Mouse (Mus musculus) right cerebral cortex, adult 2 months (tissue): ENCODE data around the gene Loxl4.

Source experiments
- DNase-seq, 2 experiments: peaks; one replicate each; pipeline ENCODE4 v3.0.0; 2021 to 2022; ENCODE audit warnings: low spot score in 2 of 2

Loxl4 gene

DNA sequence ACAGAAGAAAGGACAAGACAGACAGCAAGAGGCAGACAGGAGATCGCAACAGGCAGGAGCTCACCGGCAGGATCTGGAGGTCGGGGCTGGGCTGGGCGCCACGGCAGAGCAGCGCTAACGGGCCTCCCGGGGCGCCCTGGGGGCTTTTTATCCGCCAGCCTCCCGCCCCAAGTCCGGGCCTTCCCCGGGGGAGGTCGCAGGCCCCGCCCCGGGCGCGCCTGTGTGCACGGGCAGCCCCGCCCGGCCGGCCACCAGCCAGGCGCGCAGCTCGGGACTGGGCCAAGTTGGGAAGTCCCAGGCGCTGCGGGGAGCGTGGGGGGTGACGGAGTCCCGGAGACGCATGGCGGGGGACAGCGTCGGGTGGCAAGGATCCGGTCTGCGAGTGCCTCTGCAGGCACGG lies at the start of gene Loxl4:
Loxl4 (minus strand) TSS at position 160 of the 400 bp plus-strand sequence.
- no peak for DNase-seq

DNA sequence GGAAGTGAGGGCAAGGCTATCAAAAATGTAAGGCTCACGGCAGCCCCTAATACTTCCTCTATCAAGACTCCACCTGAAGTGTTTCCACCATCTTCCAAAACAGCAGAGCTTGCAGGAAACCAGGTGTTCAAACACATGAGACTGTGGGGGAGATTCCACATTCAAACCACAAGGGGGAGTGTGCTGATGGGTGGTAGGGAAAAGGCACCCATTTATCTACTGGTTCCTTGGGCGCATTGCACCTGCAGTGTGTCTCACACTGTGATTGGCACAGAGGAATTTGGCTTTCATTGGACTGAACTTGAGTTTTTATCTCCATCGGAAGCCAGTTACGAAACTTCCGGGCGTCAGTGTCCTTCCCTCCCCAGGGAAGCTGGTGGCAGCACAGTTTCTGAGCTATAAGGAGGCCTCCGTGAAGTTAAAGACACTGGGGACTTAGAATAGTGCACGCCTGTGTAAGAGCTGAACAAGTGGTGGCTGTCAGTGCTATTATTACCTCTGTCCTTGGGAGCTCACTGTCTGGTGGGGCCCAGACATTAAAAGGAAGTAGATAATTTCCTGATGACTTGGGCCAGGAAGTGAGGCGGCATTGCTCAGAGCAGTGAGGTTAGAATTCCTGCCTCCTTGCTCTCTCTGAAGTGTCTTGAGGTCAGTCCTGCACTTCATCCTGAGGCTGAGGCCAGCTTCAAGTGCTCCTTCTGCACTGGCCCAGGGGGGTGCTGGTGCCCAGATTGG lies 49.0 kb upstream of the Loxl4 start:
- DNase-seq: peak in 1 of 2 experiments; percentile 18

DNA sequence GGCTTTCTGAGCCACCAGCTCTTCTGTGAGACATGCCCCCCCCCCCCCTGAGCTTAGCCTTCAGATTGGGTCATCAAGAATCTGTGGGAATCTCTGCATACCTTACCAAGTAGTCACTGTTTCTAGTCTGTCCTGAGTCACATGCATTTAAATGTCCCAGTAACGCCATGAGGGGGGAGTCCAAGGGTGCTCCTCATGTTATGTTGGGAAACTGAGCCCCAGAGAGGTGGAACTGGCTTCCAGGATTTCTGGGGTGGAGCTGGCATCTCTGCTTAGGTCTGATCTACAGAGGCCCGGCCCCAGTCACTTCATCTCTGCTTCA lies 47.6 kb upstream of the Loxl4 start:
- DNase-seq: no peak

DNA sequence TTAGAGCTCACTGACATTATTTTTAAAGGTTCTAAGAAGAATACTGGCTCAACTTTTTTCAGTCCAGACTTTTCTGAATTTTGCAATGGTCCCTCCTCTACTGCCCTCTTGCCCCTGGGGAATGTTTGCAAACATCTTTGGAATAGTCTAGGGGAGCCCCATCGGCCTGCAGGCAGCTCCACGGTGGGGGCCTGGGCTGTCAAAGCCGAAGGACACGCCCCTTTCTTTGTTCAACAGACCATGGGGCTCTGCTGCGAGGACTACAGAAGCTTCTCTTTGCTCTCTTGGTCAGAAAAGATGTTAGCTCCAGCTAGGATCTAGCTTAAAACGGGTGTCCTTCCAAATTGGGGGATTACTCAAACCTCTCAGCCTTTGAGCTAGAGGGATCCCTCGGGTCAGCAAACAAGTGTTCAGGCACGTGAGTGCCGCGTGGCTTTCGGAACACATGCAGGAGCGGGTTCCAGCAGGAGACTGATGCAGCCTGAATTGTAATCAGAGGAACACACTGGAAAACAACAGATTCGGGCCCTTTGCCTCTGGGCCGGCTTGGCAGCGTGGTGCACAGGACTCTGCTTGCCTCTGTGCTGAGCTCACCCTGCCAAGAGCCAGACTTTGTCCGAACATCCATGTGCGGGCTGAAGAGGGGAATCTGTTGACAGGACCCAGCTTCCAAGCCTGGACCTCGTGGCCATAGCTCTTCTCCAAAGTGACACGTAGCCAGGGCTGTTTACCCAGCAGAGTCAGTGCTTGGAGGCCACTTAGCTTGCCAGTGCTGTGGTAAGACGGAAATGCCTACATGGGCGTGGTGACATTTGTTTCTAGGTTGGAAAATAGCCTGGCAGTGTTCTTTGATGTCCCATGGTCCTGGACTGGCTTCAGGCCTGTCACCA lies 47.0 kb upstream of the Loxl4 start:
- peak; percentile 41 to 71 for DNase-seq

DNA sequence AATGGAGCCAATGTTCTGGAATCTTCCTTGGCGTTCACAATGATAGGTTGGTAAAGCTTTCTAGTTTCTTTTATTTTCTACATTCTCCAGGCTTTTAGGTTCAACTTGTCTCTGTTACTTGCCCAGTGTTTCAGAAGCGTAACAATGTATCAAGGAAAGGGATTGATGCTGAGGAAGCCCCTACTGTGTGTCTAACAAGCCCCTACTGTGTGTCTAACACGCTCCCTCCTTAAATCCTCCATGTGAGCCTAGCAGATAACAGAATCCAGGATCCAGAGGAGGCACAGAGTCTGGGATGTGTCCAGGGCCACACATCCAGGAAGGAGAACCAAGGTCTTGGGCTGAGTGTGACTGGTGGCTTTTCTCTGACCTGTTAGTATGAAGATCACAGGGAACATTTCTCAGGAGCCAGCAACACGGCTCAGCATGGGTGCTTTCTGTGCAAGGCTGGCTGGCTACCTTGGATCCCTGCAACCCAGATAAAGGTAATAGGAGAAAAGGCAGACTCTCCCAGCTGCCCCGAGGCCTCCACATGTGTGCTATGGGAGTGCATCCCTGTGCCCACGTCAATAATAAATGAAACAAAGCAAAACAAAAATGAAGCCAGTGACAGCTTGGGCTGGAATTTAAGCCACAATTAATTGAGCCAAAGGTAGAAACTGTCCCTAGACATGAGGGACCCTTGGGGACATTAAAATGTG lies 46.0 kb upstream of the Loxl4 start:
- no peak for DNase-seq

DNA sequence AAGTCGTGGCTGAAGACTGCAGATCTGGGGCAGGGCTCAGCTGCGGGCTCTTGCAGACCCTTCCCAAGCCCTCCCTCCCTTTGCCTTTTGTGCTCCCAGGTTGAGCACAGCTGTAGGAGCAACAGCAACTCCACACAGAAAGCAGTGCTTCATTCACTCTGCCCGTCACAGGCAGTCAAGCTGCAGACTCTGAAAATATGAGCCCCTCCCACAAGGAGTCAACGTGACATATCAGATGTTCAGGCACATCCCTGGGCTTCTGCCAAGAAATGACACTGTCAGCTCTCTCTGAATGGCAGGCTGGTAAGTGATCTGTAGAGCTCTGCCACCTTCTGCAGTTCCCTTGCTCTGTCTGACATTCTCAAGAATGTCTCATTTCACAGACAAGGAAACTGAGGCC lies 45.2 kb upstream of the Loxl4 start:
- no peak for DNase-seq

DNA sequence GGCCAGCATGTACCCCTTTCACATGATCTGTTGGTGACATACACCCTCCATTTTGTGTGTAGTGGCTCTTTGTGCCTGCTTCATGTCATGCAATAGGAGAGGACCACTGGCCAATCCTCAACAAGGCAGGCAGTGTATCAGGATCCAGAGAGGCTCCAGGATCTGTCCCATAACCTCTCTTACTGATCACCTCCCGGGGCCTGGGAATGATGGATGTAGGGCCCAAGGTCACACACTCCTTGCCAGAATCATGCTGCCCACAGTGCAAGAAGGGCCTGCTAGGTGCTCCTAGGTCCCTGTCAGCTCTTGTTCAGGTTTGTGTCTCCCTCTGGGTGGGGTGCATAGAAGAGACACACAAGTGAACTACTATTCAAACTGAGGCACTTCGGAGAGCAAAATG lies 44.7 kb upstream of the Loxl4 start:
- DNase-seq: no peak

DNA sequence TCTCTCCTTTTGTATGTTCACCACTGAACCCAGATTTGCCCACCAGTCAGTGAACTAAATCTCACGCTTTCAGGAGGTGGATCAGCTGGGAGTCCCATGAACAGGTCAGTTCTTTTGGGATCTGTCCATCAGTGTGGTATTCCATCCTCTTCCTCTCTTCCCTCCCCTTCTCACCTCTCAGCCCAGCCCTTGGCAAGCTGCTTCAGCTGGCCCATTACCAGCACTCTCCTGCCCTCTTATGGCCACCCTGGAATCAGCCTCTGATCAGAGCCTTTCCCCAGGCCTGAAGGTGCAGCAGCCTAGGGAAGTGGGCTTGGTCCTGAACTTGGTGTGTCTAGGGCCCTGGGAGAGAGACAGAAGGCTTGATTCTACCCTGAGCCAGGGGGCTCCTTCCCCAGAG lies 42.4 kb upstream of the Loxl4 start:
- DNase-seq: peak; percentile 64 to 75

DNA sequence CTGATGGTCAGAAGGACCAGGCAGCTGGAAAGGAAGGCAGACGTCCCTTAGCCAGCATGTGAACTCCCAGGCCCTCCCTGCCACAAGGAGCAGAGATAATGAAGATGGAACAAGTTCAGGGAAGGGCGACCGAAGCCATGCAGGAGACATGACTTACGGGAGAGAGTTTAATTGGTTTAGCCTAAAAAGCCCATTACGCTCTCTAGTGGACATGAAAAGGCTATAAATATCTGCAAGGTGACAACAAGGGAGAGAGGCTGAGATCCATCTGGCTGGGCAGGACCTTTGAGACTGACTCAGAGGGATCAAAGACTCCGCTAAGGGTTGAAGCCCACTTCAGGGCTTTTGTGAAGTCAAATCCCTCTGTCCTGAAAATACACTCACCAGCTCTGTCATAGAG lies 40.5 kb upstream of the Loxl4 start:
- no peak for DNase-seq

DNA sequence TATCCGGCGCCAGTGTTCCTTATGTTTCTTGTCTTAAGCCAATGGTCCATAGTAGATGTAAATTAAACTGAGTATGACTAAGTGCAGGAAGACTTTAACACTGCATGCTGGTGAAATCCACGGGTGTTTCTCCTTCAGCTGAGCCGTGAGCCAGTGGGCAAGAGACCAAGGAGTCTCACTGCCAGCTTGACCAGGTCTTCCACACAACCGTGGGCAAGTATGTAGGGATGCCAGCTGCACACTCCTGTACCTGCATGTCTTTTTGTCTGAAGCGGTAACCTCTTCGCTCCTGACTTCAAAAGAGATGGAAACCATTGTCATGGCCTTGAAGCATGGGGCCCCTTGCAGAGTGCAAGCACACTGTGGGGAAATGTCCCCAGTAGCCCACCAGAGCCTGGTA lies 39.8 kb upstream of the Loxl4 start:
- DNase-seq: no peak

DNA sequence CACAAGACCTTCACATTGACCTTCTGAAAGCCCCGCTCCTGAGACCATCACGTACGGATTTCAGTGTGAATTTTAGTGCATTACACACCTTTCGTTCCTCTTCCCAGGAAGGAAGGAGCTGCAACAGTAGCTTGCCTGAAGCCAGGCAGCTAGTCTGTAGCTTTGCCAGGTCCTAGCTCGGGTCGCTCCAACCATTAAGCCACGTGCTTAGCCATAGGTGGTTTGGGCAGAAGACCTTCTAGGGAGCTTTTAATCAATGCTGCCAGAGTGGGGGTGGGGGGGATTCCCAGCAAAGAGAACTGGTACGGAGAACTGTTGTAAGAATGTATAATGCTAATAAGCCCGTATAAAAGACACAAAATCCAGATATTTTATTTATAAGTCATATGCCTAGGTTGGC lies 27.6 kb upstream of the Loxl4 start:
- no peak for DNase-seq

DNA sequence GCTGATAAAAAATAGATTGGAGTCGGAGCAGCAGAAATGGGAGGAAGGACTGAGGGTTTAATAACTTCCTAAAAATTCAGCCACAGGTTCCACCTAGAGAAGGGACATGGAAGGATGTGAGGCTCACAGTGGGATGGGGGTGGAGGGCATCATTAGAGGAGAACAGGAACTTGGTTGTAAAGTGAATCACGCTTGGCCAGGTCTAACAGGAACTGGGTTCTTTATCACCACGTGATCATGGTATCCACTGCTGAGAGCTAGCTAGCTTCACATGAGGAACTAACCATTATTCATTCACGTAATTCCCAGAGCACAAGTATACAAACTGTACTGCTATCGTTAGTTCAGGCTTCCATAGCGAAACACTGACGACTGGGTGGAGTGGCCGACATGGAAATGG lies 26.9 kb upstream of the Loxl4 start:
- DNase-seq: no peak

DNA sequence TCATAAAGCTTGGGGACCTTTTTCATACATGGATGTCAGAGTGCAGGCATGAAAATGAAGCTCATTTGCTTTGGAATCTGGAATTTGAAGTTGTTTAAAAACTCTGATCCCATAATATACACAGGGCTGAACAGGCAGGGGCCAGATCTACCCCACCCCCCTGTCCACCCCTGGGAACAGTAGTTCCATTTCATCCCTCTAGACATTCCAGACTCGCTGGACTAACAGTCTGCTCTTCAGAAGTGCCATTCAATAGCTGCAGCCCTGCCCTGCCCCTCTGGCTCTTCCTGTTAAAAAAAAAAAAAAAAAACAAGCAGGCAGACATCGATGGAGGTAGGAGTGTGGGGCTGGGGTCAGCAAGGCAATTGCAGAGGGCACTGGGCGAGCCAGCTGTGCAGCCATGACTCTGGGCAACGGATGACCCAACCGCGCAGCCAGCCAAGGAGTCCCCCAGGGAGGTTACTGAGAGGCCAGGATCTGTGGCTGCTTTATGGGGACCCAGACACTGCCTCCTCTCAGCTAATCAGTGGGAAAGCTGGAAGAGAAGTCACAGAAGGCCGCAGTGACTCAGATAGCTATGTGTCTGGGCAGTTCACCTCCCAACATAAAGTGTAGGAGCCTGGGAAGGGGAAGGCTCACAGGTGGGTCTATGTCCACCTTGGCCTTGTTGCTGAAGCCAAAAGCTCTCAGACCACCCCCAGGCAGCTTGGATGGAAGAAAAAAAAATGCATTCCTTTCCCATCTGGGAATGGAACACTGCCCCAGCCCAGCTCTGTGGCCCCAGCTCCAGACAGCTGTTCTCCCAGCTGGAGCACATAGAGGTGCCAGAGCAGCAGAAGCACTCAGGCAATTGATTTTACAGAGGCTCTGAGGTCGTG lies 26.2 kb upstream of the Loxl4 start:
- DNase-seq: no peak

DNA sequence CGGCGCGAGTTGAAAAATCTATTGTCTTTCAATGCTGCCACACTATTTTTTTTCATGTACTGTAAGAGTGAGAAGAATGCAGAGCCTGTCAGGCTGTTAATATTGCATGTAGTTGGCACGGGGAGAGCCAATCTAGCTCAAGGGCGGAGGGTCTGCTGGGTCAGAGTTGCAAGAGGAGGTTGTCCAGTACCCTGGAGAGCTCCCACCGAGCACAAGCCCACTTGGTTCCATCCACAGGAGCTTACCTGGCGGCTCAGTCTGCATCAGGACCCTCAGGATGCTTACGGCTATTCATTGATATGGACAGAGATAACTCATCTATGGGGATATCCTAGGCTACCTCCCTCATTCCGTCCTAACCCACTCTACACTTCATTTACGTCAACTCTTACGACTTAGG lies 24.0 kb upstream of the Loxl4 start:
- DNase-seq: no peak

DNA sequence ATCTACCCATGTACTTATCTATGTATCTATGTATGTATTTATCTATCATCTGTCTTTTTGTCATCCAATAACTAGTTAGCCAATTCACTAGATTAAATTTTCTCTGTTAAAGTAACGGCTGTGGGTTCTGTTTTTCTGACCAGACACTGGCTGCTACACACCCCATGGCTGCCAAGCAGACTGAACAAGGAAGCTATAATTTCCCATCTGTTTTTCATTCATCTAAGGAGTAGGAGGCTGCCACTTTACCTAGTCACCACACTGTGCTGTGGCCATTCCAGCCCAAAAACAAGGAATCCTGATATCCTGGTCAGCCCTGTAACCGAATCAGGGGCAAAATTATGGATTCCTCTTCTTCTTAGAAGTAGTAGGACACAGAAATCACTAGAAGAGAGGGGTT lies 21.0 kb upstream of the Loxl4 start:
- DNase-seq: no peak

DNA sequence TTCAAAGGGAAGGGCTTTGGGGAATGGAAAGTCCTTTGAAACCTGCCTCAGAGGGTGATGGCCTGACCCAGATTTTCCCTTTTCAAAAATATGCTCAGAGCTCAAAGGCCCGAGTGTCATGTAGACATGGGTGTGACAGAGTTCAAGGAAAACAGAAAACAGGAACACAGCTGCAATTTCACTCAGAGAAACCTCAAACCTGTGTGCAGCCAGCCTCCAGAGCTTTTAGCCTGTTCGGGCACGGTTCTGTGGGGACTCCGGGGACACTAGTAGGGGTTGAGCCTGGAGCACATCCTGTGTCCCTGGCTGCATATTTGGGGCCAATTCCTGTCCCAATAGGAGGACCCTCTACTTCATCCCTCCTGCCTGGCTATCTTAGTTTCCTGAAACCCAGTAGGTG lies 19.7 kb upstream of the Loxl4 start:
- DNase-seq: no peak

DNA sequence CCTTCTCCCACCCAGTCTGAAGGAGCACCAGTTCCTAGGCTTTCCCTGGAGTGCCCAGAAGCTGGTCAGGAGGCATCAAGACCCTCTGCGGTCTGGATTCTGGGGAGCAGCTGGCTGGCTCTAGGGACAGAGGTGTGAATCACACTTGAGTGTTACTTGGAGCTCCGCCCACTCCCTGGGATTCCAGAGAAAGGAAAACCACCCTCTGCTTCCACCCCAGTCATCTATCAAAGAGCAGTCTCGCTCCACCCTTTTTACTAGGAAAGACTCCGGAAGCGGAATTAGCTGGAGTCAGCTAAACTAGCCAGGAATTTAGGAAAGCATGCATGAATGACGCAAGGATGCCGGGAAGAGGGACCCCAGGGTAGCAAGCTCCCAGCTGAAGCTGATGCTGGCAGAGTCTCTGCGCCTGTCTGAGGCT lies 18.9 kb upstream of the Loxl4 start:
- DNase-seq: peak in 1 of 2 experiments; percentile 33

DNA sequence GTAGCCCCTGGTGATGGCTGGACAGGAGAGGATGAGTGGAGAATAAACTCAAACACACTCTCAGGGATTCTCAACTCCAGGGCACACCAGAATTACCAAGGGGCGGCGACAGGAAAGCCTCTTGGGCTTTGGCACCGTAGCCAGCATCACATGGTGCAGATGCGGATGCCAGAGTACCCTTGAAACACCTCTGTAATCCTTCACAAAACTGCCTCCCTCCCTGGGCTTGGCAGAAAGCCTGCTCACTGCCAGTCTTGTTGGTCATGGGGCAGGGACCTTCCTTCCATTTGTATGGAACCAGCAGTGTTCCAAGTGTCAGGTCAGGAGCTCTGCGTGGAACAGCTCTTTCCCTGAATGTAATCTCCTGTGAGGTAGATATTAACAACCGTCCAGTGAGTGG lies 15.5 kb upstream of the Loxl4 start:
- DNase-seq: no peak

DNA sequence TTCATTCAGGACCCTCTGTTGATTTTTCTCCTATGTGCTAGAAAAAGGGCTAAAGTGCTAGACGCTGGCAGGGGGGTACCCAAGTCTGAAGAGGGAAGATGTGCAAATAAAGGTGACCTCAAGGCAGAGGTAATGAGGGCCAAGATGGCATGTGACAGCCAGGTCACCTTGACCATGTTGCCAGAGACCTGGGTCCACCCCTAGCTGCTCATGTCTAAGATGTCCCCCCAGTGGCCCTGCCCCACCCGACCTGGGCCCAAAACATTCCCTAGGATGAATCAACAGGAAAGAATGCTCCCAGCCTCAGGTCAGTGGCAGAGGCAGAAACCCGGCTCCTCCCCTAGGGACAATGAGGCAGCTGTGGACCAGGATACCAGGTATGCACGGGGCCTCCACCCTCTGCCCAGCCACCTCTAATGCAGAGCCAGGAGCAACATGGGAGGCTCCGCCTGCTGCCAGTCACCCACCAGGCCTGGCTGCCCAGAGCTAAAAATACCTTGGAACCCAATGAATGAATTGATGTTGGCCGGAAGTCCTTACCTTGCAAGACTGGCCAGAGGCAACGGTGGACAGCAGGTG lies 1.1 kb upstream of the Loxl4 start:
- DNase-seq: no peak

DNA sequence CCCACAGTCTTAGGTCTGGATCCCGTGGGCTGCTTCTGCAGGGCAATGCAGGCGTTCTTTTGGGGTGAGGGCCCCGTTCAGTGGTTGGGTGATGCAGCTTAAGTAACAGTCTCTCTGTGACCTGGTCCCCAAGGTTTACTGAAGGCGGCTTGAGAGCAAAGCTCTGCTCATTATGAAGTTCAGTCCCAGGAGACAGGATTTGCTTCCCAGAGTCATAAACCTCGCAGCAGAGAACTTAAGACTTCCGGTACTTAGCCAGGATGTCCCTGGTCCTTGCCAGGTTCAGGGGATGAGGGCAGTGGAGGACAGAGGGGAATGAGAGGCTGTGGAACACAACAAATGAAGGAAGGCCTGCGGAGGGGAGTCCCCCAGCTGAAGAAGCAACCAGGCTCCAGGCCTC lies 503 bp upstream of the Loxl4 start:
- no peak for DNase-seq

DNA sequence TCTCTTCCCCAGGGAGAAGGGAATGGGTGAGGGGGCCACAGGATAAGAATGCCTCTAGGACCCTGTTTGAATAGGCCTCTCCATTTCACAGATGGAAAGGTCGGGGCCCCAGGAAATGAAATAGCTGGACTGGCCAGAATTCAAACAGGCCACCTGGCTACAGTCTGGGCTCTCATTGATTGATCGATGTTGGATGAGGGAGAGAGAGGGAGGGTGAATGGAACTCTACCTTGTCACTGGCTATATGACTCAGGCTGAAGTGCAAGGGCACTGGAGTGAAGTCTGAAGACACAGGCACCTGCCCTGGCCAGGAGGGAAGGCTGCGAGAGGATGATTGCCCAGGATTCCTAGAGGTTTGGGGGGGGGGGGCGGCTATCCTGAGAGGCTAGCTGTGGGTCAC lies 867 bp downstream of the Loxl4 start:
- DNase-seq: no peak
